Mouse (Mus musculus): ENCODE measurements around the gene Pnpo. TPM values are rescaled to one million over a fixed set of nuclear protein-coding genes. Genes with fewer than 3 reads are reported as not detected.

Gene Pnpo
- polyA plus RNA-seq, 1 experiment from 2014 or later, result 85.7 TPM

GRCm38 (mm10) chr11:96916885-96917396 lies 26.8 kb downstream of the Pnpo start:
- H3K27me3 ChIP-seq (replicated peaks), result no peaks in the 10 kb centered on the region
- ATAC-seq (ENCODE audit: insufficient read depth, low FRiP score, low read depth), result peak; percentile 4; the same call in 1 of the 2 replicates
- H3K4me2 ChIP-seq, result peak overlapping the region; percentile 46
- H3K9me3 ChIP-seq, result no peaks in the 10 kb centered on the region
- WGBS, result 27% methylated on average over 13 of the region's 13 CpGs
- peak overlapping the region; percentile 33 for H3K4me3 ChIP-seq (replicated peaks)
- H3K36me3 ChIP-seq, result 0 out of 2 replicates have a peak, but pooled peaks cover 2% of the 10 kb centered on the region
- H3K4me1 ChIP-seq, result 0 out of 2 replicates have a peak, but pooled peaks cover 5% of the 10 kb centered on the region
- no peak overlapping the region for H3K9ac ChIP-seq
- peak overlapping the region; percentile 54; the same call in 1 of the 2 replicates for H3K27ac ChIP-seq

GRCm38 (mm10) chr11:96916044-96916884 lies 27.5 kb downstream of the Pnpo start, which contains the start of gene Cdk5rap3:
TSS of gene Cdk5rap3 (minus strand) at chr11:96916496.
- Histone ChIP-seq H3K36me3 (0 out of 2 replicates have a peak, but pooled peaks cover 9% of the 10 kb centered on the region), H3K4me1 (0 out of 2 replicates have a peak, but pooled peaks cover 5% of the 10 kb centered on the region), H3K27ac (peak within 1 kb of the TSS; percentile 81), H3K9me3 (no peaks in the 10 kb centered on the region), H3K9ac (peak within 1 kb of the TSS; percentile 75), H3K4me2 (peak within 1 kb of the TSS; percentile 93), H3K4me3 (replicated peaks) (peak within 1 kb of the TSS; percentile 80), H3K27me3 (replicated peaks) (no peaks in the 10 kb centered on the region)
- WGBS, result under 1% methylated on average over 55 of the region's 55 CpGs
- peak; percentile 95 for ATAC-seq (ENCODE audit: insufficient read depth, low FRiP score, low read depth)

GRCm38 (mm10) chr11:96912682-96913081 lies 31.1 kb downstream of the Pnpo start:
- H3K36me3 ChIP-seq, result peaks cover 25% of the 10 kb centered on the region

GRCm38 (mm10) chr11:96910003-96910402 lies 33.8 kb downstream of the Pnpo start:
- Histone ChIP-seq H3K27ac (no peak overlapping the region), H3K9ac (no peak overlapping the region), H3K9me3 (no peaks in the 10 kb centered on the region), H3K4me1 (0 out of 2 replicates have a peak, but pooled peaks cover 5% of the 10 kb centered on the region), H3K4me3 (replicated peaks) (no peak overlapping the region), H3K36me3 (peaks cover 26% of the 10 kb centered on the region), H3K27me3 (replicated peaks) (no peaks in the 10 kb centered on the region), H3K4me2 (no peak overlapping the region)
- 27% methylated on average over 7 of the region's 7 CpGs for WGBS
- peak; percentile 37 for ATAC-seq (ENCODE audit: insufficient read depth, low FRiP score, low read depth)

More at GRCm38 (mm10) chr11:96912682-96913081, 31.1 kb downstream of the Pnpo start:
- Histone ChIP-seq H3K4me2 (no peak overlapping the region), H3K4me1 (0 out of 2 replicates have a peak, but pooled peaks cover 5% of the 10 kb centered on the region), H3K9me3 (no peaks in the 10 kb centered on the region), H3K4me3 (replicated peaks) (no peak overlapping the region), H3K9ac (no peak overlapping the region), H3K27me3 (replicated peaks) (no peaks in the 10 kb centered on the region), H3K27ac (no peak overlapping the region)
- 74% methylated on average over 11 of the region's 11 CpGs for WGBS
- no peak for ATAC-seq (ENCODE audit: insufficient read depth, low FRiP score, low read depth)

- 83% methylated on average over 12 of the region's 12 CpGs for WGBS
- no peaks in the 10 kb centered on the region for H3K9me3 ChIP-seq
- no peaks in the 10 kb centered on the region for H3K4me1 ChIP-seq
- peaks cover 26% of the 10 kb centered on the region for H3K36me3 ChIP-seq
- H3K9ac ChIP-seq, result no peak overlapping the region
- no peak overlapping the region for H3K4me3 ChIP-seq (replicated peaks)
- H3K4me2 ChIP-seq, result no peak overlapping the region
- H3K27ac ChIP-seq, result no peak overlapping the region
- no peak for ATAC-seq (ENCODE audit: insufficient read depth, low FRiP score, low read depth)
- no peaks in the 10 kb centered on the region for H3K27me3 ChIP-seq (replicated peaks)
Observed at GRCm38 (mm10) chr11:96908594-96908993, 35.2 kb downstream of the Pnpo start.

GRCm38 (mm10) chr11:96906431-96907161 lies 37.2 kb downstream of the Pnpo start:
- Histone ChIP-seq H3K4me2 (no peak overlapping the region), H3K27ac (no peak overlapping the region), H3K9me3 (no peaks in the 10 kb centered on the region), H3K36me3 (peaks cover 20% of the 10 kb centered on the region), H3K27me3 (replicated peaks) (no peaks in the 10 kb centered on the region), H3K4me1 (peaks cover 10% of the 10 kb centered on the region; the same call in 1 of the 2 replicates), H3K9ac (no peak overlapping the region), H3K4me3 (replicated peaks) (no peak overlapping the region)
- 38% methylated on average over 15 of the region's 15 CpGs for WGBS
- ATAC-seq (ENCODE audit: insufficient read depth, low FRiP score, low read depth), result no peak

- no peak overlapping the region for H3K4me3 ChIP-seq (replicated peaks)
- no peak overlapping the region for H3K9ac ChIP-seq
- H3K27me3 ChIP-seq (replicated peaks), result no peaks in the 10 kb centered on the region
- 17% methylated on average over 16 of the region's 16 CpGs for WGBS
- 0 out of 2 replicates have a peak overlapping the region, but pooled peaks have one; percentile 24 for H3K27ac ChIP-seq
- H3K4me2 ChIP-seq, result no peak overlapping the region
- H3K4me1 ChIP-seq, result peaks cover 13% of the 10 kb centered on the region; the same call in 1 of the 2 replicates
- no peak for ATAC-seq (ENCODE audit: insufficient read depth, low FRiP score, low read depth)
- H3K9me3 ChIP-seq, result no peaks in the 10 kb centered on the region
- peaks cover 3% of the 10 kb centered on the region; the same call in 1 of the 2 replicates for H3K36me3 ChIP-seq
Observed at GRCm38 (mm10) chr11:96902639-96903635, 40.8 kb downstream of the Pnpo start.

- no peak for ATAC-seq (ENCODE audit: insufficient read depth, low FRiP score, low read depth)
- peaks cover 13% of the 10 kb centered on the region; the same call in 1 of the 2 replicates for H3K4me1 ChIP-seq
- H3K27ac ChIP-seq, result no peak overlapping the region
- H3K27me3 ChIP-seq (replicated peaks), result no peaks in the 10 kb centered on the region
- no peak overlapping the region for H3K4me3 ChIP-seq (replicated peaks)
- no peaks in the 10 kb centered on the region for H3K36me3 ChIP-seq
- H3K9me3 ChIP-seq, result no peaks in the 10 kb centered on the region
- no peak overlapping the region for H3K4me2 ChIP-seq
- 69% methylated on average over 9 of the region's 9 CpGs for WGBS
- H3K9ac ChIP-seq, result no peak overlapping the region
Observed at GRCm38 (mm10) chr11:96901332-96901731, 42.5 kb downstream of the Pnpo start.

- Histone ChIP-seq H3K27me3 (replicated peaks) (no peaks in the 10 kb centered on the region), H3K27ac (no peak overlapping the region), H3K9ac (no peak overlapping the region), H3K4me1 (peaks cover 13% of the 10 kb centered on the region; the same call in 1 of the 2 replicates), H3K9me3 (no peaks in the 10 kb centered on the region), H3K36me3 (no peaks in the 10 kb centered on the region), H3K4me3 (replicated peaks) (no peak overlapping the region), H3K4me2 (no peak overlapping the region)
- 0 out of 2 replicates have a peak, but pooled peaks have one; percentile 28 for ATAC-seq (ENCODE audit: insufficient read depth, low FRiP score, low read depth)
- WGBS, result 47% methylated on average over 12 of the region's 13 CpGs
Observed at GRCm38 (mm10) chr11:96899449-96900306, 44.1 kb downstream of the Pnpo start.

GRCm38 (mm10) chr11:96895886-96896285 lies 47.9 kb downstream of the Pnpo start:
- Histone ChIP-seq H3K9me3 (no peaks in the 10 kb centered on the region), H3K4me2 (no peak overlapping the region), H3K4me1 (0 out of 2 replicates have a peak, but pooled peaks cover 4% of the 10 kb centered on the region), H3K27me3 (replicated peaks) (no peaks in the 10 kb centered on the region), H3K27ac (no peak overlapping the region), H3K36me3 (no peaks in the 10 kb centered on the region), H3K4me3 (replicated peaks) (no peak overlapping the region), H3K9ac (no peak overlapping the region)
- ATAC-seq (ENCODE audit: insufficient read depth, low FRiP score, low read depth), result no peak
- WGBS, result 77% methylated on average over 4 of the region's 4 CpGs
